Mouse (Mus musculus) embryo, embryonic 11.5 days (tissue): ENCODE measurements around the gene Rfx7.
"Not testable (repeated sequence)": the region's sequence is repeated elsewhere in the genome, so short reads cannot be mapped to it uniquely, and the experiment has no call there.

ENCODE experiments used
- DNase-seq: peaks from one replicate; pipeline ENCODE4 v3.0.0-alpha.2; 2012; ENCODE audit warnings: low read depth, low spot score

Rfx7 gene

DNA sequence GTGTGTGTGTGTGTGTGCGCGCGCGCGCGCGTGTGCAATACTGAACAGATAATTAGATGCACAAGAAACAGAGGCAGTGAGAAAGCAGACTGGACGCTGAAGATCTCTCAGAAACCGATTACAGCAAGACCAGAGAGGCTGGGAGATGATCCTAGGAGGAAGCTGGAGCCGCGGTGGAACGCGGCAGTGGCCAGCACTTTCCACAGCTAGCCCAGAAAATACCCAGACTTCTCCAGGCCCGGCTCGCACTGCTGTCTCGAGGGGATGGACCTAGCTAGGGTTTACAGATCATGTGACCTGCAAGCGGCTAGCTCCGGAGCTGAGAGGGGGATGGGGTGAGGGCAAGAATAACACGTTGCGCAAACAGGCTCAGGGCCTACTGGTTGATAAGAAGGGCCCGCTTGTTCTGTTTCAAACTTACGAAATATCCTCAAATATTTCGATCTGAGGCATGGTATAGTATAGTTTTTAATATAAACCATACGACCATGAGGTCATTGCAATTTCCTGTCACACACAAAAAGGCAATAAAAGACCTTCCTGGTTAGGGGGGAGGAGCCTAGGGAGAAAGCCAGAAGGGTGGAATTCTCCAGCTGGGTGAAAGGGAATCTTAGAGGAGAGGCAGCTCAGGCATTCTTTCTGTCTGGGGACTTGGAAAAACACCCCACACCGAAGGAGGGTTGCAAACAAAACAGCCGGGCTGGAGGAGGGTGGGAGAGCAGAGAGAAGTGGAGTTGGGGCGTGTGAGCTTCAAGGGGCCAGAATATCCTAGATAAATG is 108.0 kb downstream of the Rfx7 start:
- DNase-seq: peak; percentile 86

DNA sequence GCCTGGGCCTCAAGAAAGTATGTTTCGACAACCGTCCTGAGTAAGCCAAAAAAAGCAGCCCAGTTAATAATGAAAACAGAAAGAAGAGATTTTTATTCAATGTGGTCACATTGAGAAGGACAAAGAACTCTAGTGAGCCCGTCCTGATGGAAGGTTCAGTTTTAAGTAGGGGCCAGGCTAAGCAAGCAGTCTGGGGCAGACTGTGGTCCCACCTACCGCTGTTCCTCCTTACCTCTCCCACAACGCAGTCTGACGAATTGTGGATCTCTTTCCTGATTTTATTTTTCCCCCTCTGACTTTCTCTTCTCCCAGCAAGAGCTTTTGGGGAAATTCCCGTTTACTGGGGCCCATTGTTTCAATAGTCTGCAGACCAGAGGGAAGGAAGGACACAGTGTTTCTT is 108.6 kb downstream of the Rfx7 start:
- no peak for DNase-seq

DNA sequence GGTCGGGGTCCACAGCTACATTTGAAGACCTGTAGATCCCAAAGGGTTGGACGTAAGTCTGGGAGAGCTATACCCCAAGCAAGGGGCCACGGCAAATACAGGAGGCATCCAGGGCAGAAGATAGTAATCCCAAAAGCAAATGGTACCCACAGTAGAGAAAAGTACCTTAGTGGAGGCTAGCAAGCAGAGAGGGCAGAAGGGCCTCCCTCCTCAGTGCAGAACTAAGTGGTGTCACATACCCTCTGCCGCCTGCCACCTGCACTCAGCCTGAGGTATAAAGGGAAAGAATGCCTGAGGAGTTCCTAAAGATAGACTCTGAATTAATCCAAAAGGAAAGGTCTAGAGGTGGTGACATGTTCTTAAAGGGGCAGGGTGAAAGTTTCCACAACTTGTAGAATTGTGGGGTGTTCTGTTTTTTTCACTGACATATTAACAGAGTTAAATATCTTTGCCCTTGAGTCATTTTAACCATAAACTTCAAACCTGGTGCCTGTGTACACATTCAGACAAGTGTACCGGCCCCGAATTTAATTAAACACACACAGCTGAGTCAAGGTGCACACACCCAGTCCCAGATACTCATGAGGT is 109.1 kb downstream of the Rfx7 start:
- DNase-seq: no peak

DNA sequence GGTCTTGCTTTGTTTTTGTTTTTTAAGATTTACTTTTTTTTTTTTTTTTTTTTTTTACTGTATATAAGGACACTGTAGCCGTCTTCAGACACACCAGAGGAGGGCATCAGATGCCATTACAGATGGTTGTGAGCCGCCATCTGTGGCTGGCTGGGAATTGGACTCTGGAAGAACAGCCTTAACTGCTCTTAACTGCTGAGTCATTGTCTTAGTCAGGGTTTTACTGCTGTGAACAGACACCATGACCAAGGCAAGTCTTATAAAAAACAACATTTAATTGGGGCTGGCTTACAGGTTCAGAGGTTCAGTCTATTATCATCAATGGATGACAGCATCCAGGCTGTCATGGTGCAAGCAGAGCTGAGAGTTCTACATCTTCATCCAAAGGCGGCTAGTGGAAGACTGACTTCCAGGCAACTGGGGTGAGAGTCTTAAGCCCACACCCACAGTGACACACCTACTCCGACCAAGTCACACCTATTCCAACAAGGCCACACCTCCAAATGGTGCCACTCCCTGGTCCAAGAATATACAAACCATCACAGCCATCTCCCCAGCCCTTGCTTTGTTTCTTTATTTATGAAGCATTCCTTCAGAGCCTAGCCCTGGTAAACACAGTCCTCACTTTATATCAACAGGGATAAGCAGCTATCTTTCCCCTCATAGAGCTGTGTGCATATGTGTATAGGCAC is 110.9 kb downstream of the Rfx7 start:
- not testable (repeated sequence) for DNase-seq

DNA sequence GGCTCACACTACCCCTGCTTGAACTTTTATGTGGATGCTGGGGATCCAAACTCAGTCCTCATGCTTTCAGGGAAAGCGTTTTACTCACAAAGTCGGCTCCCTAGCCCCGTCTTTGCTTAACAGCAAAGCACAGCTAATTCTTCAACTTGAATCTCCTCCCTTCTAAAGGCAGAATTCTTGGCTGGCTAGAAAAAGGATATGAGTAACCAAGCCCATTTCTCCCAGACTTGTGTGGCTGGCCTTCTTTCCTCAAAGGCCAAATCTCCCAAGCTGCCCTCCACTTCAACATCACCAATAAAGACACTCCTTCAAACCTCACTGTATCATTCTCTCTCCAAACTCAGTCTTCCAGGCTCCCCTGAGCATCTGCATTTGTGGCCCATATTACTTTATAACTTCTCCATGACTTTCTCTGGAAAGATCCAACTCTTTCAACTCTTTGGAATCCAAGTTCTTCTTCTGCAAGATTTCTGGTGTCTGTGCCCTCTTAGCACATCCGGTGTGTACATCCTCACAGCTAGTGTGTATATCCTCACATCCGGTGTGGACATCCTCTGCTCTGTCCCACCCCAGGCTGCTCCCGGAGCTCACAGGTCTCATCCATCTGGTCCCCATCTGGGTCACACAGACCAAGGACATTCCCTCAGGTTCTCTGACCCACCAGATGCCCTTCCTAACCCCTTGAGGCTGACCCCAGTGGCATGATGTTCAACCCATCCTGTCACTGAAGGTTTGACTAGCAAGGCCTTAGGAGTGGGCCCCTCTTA is 111.8 kb downstream of the Rfx7 start:
- no peak for DNase-seq

DNA sequence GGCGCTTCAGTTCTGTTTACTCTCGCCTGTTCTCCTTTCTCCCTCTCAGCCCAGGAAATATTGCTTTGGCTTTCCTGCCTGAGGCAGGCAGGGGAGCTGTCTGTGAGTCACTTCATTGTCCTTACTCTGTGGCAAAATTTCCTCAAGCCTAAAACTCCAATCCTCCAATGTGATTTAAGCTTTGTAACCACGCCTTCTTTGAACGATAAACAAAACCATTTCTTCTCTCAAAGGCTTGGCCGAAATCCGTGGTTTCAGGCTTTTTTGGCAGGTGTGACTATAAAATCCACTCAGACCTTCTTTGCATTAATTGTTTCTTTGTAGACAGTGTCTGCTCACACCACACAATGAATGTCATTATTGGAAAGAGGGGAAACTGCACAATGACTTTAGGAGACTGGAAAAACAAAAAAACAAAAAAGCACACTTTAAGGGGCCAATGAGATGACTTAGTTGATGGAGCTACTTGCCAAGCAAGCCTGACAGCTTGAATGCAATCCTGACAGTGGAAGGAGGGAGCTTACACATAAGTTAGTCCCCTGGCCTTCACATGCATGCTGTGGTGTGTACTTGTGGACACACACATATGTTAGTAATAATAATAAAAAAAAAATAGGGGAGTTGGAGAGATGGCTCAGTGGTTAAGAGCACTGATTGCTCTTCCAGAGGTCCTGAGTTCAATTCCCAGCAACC is 112.5 kb downstream of the Rfx7 start:
- no peak for DNase-seq

DNA sequence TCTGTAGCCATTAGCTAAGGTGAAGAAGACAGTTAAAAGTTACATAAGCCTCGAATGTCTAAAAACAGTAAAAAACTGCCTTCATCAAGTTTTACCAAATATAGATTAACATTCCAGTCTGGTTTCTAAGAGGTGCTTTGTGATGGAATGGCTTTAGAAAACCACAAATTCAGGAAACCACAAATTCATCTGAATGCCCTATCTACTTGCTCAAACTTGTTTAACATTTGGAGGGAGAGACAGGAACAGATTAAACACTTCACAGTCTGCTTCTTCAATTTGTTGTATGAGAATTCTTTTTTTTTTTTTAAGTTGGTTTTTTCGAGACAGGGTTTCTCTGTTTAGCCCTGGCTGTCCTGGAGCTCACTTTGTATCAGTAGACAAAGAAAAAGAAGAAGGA is 117.7 kb downstream of the Rfx7 start:
- DNase-seq: no peak

DNA sequence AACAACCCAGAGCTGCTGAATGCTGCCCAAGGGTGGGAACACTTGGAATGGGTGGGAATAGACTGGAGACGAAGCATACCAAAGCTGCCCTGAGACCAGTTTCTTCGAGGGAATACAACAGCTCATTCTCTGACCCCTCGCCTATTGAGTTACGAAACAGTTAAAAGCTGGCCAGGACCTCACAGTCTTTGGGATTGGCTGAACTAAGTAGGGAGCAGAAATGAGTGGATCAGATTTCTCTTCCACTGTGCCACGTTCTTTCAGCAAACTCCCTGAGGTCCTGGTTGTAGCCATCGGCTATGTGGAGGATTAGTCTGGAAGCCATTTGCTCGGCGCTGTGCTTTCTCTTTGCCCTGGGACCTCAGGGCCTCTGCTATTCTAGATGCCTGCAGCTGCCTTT is 120.9 kb downstream of the Rfx7 start:
- DNase-seq: peak; percentile 73

DNA sequence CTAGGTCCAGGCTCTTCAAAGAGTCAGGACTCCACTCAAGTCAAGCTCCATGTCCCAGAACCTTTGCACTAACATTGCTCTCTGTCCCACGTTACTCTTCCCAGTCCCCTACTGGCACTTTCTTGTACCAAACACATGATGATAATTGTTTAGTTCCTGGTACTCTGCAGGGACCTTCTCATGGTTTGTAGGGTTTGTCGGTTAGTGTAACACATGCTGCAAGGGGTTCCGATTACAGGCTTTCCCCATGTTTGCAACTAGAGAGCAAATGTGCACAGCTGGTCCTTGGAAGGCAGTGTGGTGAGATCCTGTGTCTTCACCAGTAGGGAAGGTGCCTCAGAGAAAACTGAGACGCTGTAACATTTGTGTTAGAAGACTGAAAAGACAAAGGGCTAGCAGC is 121.5 kb downstream of the Rfx7 start:
- DNase-seq: no peak

DNA sequence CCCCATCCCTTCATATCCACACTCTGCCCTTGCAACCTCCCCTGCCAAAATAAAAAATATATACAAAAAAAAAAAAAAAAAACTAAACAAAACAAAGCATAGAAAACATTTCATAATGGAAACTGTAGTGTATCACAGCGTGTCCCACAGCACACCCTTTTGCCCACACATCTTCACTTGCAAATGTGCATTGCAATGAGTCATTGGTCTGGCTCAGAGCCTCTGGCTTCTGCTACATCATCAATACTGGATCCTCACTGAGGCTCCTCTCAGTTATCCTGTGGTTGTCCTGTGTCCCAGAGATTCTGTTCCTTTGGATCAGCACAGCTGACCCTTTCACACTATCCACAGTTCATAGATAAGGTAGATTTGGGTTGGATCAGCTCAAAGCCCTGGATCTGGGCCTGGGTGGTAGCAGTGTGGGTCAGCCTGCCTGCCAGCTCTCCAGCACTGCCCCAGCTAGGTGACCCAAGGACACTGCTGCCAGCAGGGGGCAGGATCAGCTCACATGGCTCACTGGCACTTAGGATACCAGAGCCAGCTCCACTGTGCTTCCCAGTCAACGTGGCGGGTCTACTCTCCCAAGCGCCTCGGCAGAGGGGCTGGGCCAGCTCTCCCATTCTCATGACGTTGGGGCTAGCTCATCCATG is 122.7 kb downstream of the Rfx7 start:
- DNase-seq: no peak

DNA sequence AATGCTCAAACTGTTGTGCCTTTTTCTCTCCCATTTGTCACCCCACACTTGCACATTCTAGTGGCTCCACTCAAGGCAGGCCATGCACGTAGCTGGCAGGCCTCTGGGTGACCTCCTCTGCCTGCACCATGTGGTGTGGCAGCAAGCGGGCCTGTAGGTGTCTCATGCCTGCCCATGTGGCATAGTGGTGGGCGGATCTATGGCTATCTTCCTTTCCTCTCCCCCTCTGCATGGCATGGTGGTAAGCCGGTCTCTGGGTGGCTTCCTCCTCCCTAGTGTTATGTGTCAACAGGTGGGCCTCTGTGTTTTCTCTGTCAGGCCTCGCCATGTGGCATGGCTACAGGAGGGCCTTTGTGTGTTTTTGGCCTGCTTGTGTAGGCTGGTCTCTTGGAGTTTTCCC is 123.6 kb downstream of the Rfx7 start:
- DNase-seq: no peak

DNA sequence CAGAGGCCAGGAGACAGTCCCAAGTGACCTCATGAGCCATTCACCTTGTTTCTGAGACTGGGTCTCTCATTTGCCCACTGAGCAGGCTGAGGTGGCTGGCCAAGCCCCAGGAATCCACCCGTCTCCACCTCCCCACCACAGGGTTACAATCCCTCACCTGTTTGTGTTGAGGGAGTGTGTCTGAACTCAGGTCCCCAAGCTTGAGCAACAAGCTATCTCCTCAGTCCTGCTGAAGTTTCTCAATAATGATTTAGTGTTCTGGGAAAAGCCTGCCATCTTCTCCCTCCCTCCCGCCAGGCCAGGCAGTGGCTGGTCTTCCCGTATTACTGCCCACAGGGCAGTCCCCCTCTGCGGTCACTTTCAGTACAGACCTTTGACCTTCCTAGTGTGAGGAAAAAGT is 124.5 kb downstream of the Rfx7 start:
- DNase-seq: no peak

DNA sequence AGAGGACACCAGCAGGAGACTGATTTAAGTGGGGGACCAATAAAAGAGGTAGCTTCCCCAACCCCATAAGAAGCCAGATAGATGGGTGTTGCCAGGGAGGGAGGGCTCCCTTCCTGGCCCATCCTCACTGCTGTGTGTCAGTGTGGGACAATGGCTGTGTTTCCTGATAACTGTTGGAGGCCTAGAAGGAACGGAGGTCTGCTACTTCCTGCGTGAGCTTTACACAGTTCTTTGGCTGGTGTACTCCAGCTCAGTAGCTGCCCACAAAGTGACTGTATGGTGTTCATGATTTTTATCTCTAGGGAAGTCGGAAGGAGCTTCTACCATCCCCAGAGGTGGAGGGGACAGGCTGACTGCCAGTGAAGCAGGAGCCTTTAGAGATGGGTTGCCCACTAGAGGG is 124.9 kb downstream of the Rfx7 start:
- no peak for DNase-seq

DNA sequence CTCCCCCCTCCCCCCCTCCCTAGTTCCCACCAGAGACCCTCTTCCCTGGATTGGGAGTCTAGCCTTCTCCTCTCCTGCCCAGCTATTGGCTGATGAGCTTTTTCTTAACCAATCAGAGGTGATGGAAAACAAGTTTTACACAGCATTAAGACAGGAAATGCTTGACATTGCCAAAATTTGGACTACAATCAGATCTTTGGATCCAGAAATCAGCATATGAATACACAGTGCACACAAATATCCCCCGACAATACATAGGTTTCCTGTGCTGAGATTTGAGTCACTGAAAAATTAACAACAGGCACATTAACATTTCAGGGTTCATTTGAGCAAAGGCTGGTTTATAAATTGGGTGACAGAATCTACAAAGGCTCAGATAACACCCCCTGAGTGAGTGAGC is 125.7 kb downstream of the Rfx7 start:
- DNase-seq: no peak

DNA sequence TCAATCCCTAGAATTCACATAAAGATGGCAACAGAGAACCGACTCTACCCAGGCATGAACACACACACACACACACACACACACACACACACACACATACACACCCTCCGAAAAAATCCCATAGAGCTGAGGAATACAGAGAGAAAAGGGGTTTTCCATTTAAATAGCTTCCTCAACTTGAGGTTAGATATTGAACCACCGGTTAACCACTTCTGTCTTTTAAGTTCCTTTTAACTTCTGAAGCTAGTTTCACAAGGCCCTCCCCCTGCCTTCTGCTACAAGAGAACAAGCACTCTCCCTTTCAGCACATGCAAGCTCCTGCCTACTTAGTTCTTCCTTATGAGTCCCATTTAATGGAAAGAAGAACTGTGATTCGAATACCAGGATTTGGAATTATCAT is 128.1 kb downstream of the Rfx7 start:
- no peak for DNase-seq

DNA sequence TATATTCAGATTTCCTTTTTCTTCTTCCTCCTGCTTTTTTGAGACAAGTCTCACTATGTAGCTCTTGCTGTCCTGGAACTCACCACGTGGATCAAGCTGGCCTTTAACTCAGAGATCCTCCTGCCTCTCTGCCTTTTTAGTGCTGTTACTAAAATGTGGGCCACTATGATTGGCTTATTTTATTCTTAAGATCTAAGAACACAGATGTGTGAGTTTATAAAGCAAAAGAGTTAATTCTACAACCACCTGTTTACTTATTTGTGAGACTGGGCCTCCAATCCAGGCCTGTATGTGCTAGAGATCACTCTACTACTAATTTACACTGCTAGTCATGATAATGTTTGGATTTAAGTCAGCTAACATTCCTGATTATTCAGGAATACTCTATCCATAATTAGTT is 128.9 kb downstream of the Rfx7 start:
- no peak for DNase-seq

DNA sequence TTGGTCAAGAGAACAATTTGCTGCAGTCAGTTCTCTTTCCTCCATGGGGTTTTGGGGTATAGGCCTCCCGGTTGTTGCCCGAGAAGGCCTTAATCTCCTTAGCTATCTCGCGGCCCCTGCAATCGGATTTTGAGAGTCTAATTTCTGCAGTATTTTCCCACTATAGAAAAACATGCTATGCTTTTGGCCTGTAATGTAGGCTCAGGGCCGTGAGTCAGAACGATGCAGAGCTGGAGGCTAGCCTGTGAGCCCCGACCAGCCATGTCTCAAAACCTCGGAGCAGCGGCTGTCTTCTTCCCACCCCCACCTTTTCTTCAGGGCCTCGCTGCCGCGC is 129.5 kb downstream of the Rfx7 start:
- DNase-seq: no peak

DNA sequence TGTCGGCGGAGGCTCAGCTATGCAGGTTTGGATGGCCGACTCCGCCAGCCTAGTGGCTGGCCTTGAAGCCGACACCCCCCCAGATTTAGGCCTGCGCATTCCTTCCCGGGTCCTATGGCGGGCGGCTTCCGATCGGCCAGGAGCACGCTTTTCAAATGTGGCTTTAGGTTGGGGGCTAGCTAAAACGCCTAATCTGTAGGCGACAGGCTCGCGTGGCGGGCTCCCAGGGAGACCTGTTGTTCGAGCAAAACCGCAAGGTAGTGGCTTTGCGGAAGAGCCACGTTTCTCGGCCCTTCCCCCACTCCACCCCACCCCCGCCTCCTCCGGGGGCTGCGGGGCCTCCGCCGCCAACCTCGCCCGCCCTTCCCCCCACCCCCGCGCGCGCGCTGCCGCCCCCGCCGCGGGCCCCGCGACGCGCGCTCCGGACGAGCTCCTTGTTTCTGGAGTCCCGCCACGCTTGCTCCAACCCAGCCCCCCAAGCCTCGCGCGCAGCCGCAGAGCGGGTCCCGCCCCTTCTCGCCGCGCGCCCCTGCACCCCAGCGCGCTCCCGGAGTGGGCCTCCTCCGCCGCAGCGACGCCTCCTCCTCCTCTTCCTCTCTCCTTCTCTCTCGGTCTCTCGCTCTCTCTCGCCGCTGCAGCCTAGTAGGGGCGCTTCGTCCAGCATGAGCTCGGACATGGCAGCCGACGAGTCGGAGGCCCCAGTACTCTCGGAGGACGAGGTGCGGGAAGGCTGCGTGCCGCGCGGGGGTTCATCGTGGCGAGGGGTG is 130.0 kb downstream of the Rfx7 start, which contains the start of gene Nedd4:
Gene Nedd4, plus strand, starts transcription at position 452 of the 767 bp plus-strand sequence.
- peak; percentile 93 for DNase-seq

DNA sequence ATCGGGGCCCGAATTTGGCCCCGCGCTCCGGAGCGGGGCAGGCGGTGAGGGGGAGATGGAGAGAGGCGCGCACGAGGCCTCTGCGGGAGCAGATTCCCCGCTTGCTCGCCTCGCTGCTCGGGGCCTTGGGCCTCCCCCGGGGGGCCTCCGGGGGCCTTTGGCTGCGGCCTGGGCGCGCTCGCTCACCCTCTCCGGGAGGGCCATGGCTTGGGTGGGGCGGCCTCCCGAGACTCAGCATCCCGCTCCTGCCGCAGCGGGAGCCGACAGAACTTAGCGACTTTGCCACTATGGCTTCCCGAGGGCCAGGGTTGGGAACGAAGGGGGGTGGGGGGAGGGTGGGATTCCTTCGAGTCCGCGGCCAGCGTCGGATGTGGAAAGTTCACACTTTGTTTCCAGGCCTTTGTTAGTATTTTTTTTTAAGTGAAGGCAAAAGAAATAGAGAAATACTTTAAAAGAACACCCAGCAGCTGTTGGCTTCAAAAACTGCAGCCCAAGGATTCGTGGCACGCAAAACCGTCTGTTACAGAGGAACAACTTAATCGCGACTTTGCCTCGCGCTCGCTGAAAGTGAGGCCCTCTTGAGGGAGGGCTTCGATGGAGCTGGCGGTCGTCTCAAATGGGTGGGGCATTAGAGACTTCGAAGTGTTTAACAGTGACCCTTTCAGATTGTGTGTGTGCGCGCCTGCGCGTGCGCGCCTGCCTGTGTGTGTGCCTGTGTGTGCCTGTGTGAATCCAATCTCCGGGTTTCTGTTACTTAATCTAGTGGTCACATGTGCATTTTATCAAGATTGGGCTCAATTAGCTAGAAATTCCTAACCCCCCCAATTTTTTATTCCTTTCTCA is 130.9 kb downstream of the Rfx7 start:
- peak; percentile 69 for DNase-seq

DNA sequence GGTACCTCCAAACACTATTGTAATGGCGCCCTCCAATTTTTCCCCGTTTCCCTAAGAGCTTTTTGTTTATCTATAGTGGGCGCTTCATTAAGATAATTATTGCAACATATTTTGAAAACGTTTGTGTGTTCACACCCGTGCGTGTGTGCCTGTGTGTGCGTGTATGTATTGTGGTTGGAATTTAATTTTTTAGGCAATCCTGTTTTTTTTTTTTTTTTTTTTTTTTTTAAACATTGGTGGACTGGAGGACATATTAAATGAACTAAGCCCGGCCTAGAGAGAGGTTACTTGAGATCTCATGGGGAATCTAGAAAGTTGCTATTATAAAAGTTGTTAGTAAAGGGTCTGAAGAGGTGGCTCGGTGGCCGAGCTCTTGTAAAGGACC is 131.5 kb downstream of the Rfx7 start:
- no peak for DNase-seq
